15 mouse cellular contexts compared by ENCODE assay signal in genomic region chr7:83111217-83111823, GRCm38 (mm10).
"Had no signal": no experiment of that assay in that cellular context is flagged by ENCODE, and none has a peak within 500 bp of the region (broad histone marks: within the 10 kb centered on the region; RNA-seq: fewer than 3 reads in every experiment).

No protein-coding gene starts in this region.

- H3K9ac ChIP-seq: limb, embryonic 12.5 days; liver, embryonic 13.5 days; liver, postnatal 0 days; lung, embryonic 15.5 days had no signal

- H3K4me1 ChIP-seq: liver, embryonic 13.5 days had no signal

- H3K27me3 ChIP-seq: limb, embryonic 12.5 days; liver, embryonic 13.5 days; lung, embryonic 15.5 days; megakaryocyte, embryonic 14.5 days had no signal

- ATAC-seq: intestine, postnatal 0 days; liver, postnatal 0 days; midbrain, embryonic 16.5 days had no signal

- H3K27ac ChIP-seq: layer of hippocampus, adult 2 months; limb, embryonic 12.5 days; liver, embryonic 13.5 days; lung, embryonic 15.5 days; macrophage had no signal

- H3K9me3 ChIP-seq: limb, embryonic 12.5 days; liver, embryonic 13.5 days; lung, embryonic 15.5 days; megakaryocyte, embryonic 14.5 days had no signal

- H3K4me3 ChIP-seq: layer of hippocampus, adult 2 months; limb, embryonic 12.5 days; liver, embryonic 13.5 days; lung, embryonic 15.5 days; megakaryocyte, embryonic 14.5 days had no signal

- H3K36me3 ChIP-seq: limb, embryonic 12.5 days; liver, embryonic 13.5 days; lung, embryonic 15.5 days had no signal

- H3K4me2 ChIP-seq: limb, embryonic 12.5 days; liver, embryonic 13.5 days; lung, embryonic 15.5 days had no signal

- DNase-seq: kidney, adult 8-10 months; kidney, postnatal 4 days; liver; liver, embryonic 13.5 days; liver, postnatal 0 days; lung, postnatal 14 days; right cerebral cortex, postnatal 14 days; thymus, postnatal 36 days had no signal
